Mouse (Mus musculus): ENCODE measurements around the gene Itgb5. TPM values are rescaled to one million over a fixed set of nuclear protein-coding genes. Genes with fewer than 3 reads are reported as not detected.

Itgb5 gene
- polyA plus RNA-seq, 1 experiment from 2014 or later: 41.4 TPM

GRCm38 (mm10) chr16:33795106-33795505 lies 34.4 kb upstream of the Itgb5 start:
- Histone ChIP-seq H3K36me3 (ENCODE audit: control insufficient read depth, insufficient read depth, low read length) (no peaks in the 10 kb centered on the region), H3K27ac (ENCODE audit: low read depth) (no peak overlapping the region), H3K9me3 (ENCODE audit: control insufficient read depth, low read length) (no peaks in the 10 kb centered on the region), H3K4me2 (ENCODE audit: low read length) (peak overlapping the region; percentile 31), H3K4me1 (replicated peaks; ENCODE audit: control insufficient read depth, insufficient read depth, low read length) (no peaks in the 10 kb centered on the region), H3K9ac (ENCODE audit: low read length) (peak overlapping the region; percentile 38), H3K27me3 (replicated peaks; ENCODE audit: control insufficient read depth, insufficient read depth, low read length) (no peaks in the 10 kb centered on the region), H3K4me3 (ENCODE audit: low read depth, low read length) (peak overlapping the region; percentile 25)
- 67% methylated on average over 4 of the region's 4 CpGs for WGBS
- DNase-seq (ENCODE audit: low spot score) (no peak), ATAC-seq (replicated peaks; ENCODE audit: low FRiP score, low TSS enrichment, low read depth) (no peak)

- H3K4me3 ChIP-seq (ENCODE audit: low read depth, low read length): peak overlapping the region; percentile 25
- H3K36me3 ChIP-seq (ENCODE audit: control insufficient read depth, insufficient read depth, low read length): no peaks in the 10 kb centered on the region
- no peak overlapping the region for H3K27ac ChIP-seq (ENCODE audit: low read depth)
- DNase-seq (ENCODE audit: low spot score): no peak
- WGBS: 67% methylated on average over 6 of the region's 6 CpGs
- ATAC-seq (replicated peaks; ENCODE audit: low FRiP score, low TSS enrichment, low read depth): no peak
- no peaks in the 10 kb centered on the region for H3K9me3 ChIP-seq (ENCODE audit: control insufficient read depth, low read length)
- H3K9ac ChIP-seq (ENCODE audit: low read length): peak overlapping the region; percentile 37; the same call in 1 of the 2 replicates
- H3K4me1 ChIP-seq (replicated peaks; ENCODE audit: control insufficient read depth, insufficient read depth, low read length): no peaks in the 10 kb centered on the region
- peak overlapping the region; percentile 36 for H3K4me2 ChIP-seq (ENCODE audit: low read length)
- H3K27me3 ChIP-seq (replicated peaks; ENCODE audit: control insufficient read depth, insufficient read depth, low read length): no peaks in the 10 kb centered on the region
These were observed 33.6 kb upstream of the Itgb5 start for GRCm38 (mm10) chr16:33795887-33796286.

- 86% methylated on average over 3 of the region's 3 CpGs for WGBS
- peak overlapping the region; percentile 36 for H3K4me2 ChIP-seq (ENCODE audit: low read length)
These were observed 32.7 kb upstream of the Itgb5 start for GRCm38 (mm10) chr16:33796756-33797155.

GRCm38 (mm10) chr16:33797860-33798259 lies 31.6 kb upstream of the Itgb5 start:
- no peaks in the 10 kb centered on the region for H3K27me3 ChIP-seq (replicated peaks; ENCODE audit: control insufficient read depth, insufficient read depth, low read length)
- no peaks in the 10 kb centered on the region for H3K4me1 ChIP-seq (replicated peaks; ENCODE audit: control insufficient read depth, insufficient read depth, low read length)
- no peaks in the 10 kb centered on the region for H3K9me3 ChIP-seq (ENCODE audit: control insufficient read depth, low read length)
- WGBS: 63% methylated on average over 5 of the region's 5 CpGs
- no peak overlapping the region for H3K9ac ChIP-seq (ENCODE audit: low read length)
- H3K36me3 ChIP-seq (ENCODE audit: control insufficient read depth, insufficient read depth, low read length): no peaks in the 10 kb centered on the region
- no peak overlapping the region for H3K27ac ChIP-seq (ENCODE audit: low read depth)
- no peak for ATAC-seq (replicated peaks; ENCODE audit: low FRiP score, low TSS enrichment, low read depth)
- H3K4me3 ChIP-seq (ENCODE audit: low read depth, low read length): no peak overlapping the region
- no peak overlapping the region for H3K4me2 ChIP-seq (ENCODE audit: low read length)
- no peak for DNase-seq (ENCODE audit: low spot score)

More at GRCm38 (mm10) chr16:33796756-33797155, 32.7 kb upstream of the Itgb5 start:
- H3K4me1 ChIP-seq (replicated peaks; ENCODE audit: control insufficient read depth, insufficient read depth, low read length): no peaks in the 10 kb centered on the region
- no peaks in the 10 kb centered on the region for H3K9me3 ChIP-seq (ENCODE audit: control insufficient read depth, low read length)
- H3K27me3 ChIP-seq (replicated peaks; ENCODE audit: control insufficient read depth, insufficient read depth, low read length): no peaks in the 10 kb centered on the region
- H3K36me3 ChIP-seq (ENCODE audit: control insufficient read depth, insufficient read depth, low read length): no peaks in the 10 kb centered on the region
- H3K9ac ChIP-seq (ENCODE audit: low read length): no peak overlapping the region
- peak overlapping the region; percentile 25; the same call in 1 of the 2 replicates for H3K4me3 ChIP-seq (ENCODE audit: low read depth, low read length)
- ATAC-seq (replicated peaks; ENCODE audit: low FRiP score, low TSS enrichment, low read depth) (no peak), DNase-seq (ENCODE audit: low spot score) (no peak)
- H3K27ac ChIP-seq (ENCODE audit: low read depth): no peak overlapping the region

- Histone ChIP-seq H3K27me3 (replicated peaks; ENCODE audit: control insufficient read depth, insufficient read depth, low read length) (no peaks in the 10 kb centered on the region), H3K4me3 (ENCODE audit: low read depth, low read length) (no peak overlapping the region), H3K9ac (ENCODE audit: low read length) (no peak overlapping the region), H3K9me3 (ENCODE audit: control insufficient read depth, low read length) (peaks cover 3% of the 10 kb centered on the region; the same call in 1 of the 2 replicates), H3K4me1 (replicated peaks; ENCODE audit: control insufficient read depth, insufficient read depth, low read length) (no peaks in the 10 kb centered on the region), H3K4me2 (ENCODE audit: low read length) (no peak overlapping the region), H3K27ac (ENCODE audit: low read depth) (no peak overlapping the region), H3K36me3 (ENCODE audit: control insufficient read depth, insufficient read depth, low read length) (0 out of 2 replicates have a peak, but pooled peaks cover 3% of the 10 kb centered on the region)
- ATAC-seq (replicated peaks; ENCODE audit: low FRiP score, low TSS enrichment, low read depth) (no peak), DNase-seq (ENCODE audit: low spot score) (no peak)
- 78% methylated on average over 3 of the region's 3 CpGs for WGBS
These were observed 19.5 kb upstream of the Itgb5 start for GRCm38 (mm10) chr16:33810002-33810401.

GRCm38 (mm10) chr16:33818413-33819165 lies 10.9 kb upstream of the Itgb5 start:
- H3K27ac ChIP-seq (ENCODE audit: low read depth): no peak overlapping the region
- DNase-seq (ENCODE audit: low spot score) (no peak), ATAC-seq (replicated peaks; ENCODE audit: low FRiP score, low TSS enrichment, low read depth) (no peak)
- H3K27me3 ChIP-seq (replicated peaks; ENCODE audit: control insufficient read depth, insufficient read depth, low read length): no peaks in the 10 kb centered on the region
- WGBS: 87% methylated on average over 7 of the region's 7 CpGs
- H3K9ac ChIP-seq (ENCODE audit: low read length): no peak overlapping the region
- no peaks in the 10 kb centered on the region for H3K4me1 ChIP-seq (replicated peaks; ENCODE audit: control insufficient read depth, insufficient read depth, low read length)
- no peak overlapping the region for H3K4me2 ChIP-seq (ENCODE audit: low read length)
- H3K9me3 ChIP-seq (ENCODE audit: control insufficient read depth, low read length): no peaks in the 10 kb centered on the region
- no peak overlapping the region for H3K4me3 ChIP-seq (ENCODE audit: low read depth, low read length)
- H3K36me3 ChIP-seq (ENCODE audit: control insufficient read depth, insufficient read depth, low read length): no peaks in the 10 kb centered on the region

- WGBS: 20% methylated on average over 17 of the region's 17 CpGs
- no peaks in the 10 kb centered on the region for H3K36me3 ChIP-seq (ENCODE audit: control insufficient read depth, insufficient read depth, low read length)
- H3K27me3 ChIP-seq (replicated peaks; ENCODE audit: control insufficient read depth, insufficient read depth, low read length): no peaks in the 10 kb centered on the region
- H3K9ac ChIP-seq (ENCODE audit: low read length): no peak overlapping the region
- no peak overlapping the region for H3K4me2 ChIP-seq (ENCODE audit: low read length)
- DNase-seq (ENCODE audit: low spot score) (peak; percentile 97), ATAC-seq (replicated peaks; ENCODE audit: low FRiP score, low TSS enrichment, low read depth) (peak; percentile 57)
- no peak overlapping the region for H3K27ac ChIP-seq (ENCODE audit: low read depth)
- H3K9me3 ChIP-seq (ENCODE audit: control insufficient read depth, low read length): no peaks in the 10 kb centered on the region
- H3K4me1 ChIP-seq (replicated peaks; ENCODE audit: control insufficient read depth, insufficient read depth, low read length): no peaks in the 10 kb centered on the region
- H3K4me3 ChIP-seq (ENCODE audit: low read depth, low read length): no peak overlapping the region
These were observed 8.9 kb upstream of the Itgb5 start for GRCm38 (mm10) chr16:33820269-33821178.

- H3K36me3 ChIP-seq (ENCODE audit: control insufficient read depth, insufficient read depth, low read length): no peaks in the 10 kb centered on the region
- no peaks in the 10 kb centered on the region for H3K27me3 ChIP-seq (replicated peaks; ENCODE audit: control insufficient read depth, insufficient read depth, low read length)
- H3K4me1 ChIP-seq (replicated peaks; ENCODE audit: control insufficient read depth, insufficient read depth, low read length): no peaks in the 10 kb centered on the region
- H3K4me3 ChIP-seq (ENCODE audit: low read depth, low read length): no peak overlapping the region
- H3K4me2 ChIP-seq (ENCODE audit: low read length): no peak overlapping the region
- ATAC-seq (replicated peaks; ENCODE audit: low FRiP score, low TSS enrichment, low read depth) (no peak), DNase-seq (ENCODE audit: low spot score) (no peak)
- WGBS: 86% methylated on average over 6 of the region's 6 CpGs
- no peak overlapping the region for H3K27ac ChIP-seq (ENCODE audit: low read depth)
- H3K9ac ChIP-seq (ENCODE audit: low read length): no peak overlapping the region
- no peaks in the 10 kb centered on the region for H3K9me3 ChIP-seq (ENCODE audit: control insufficient read depth, low read length)
These were observed 4.9 kb upstream of the Itgb5 start for GRCm38 (mm10) chr16:33824603-33825002.

Measured in intestine, embryonic 14.5 days (tissue).